Mouse (Mus musculus): ENCODE data around the gene Gm42688. TPM values are rescaled to one million over a fixed set of nuclear protein-coding genes. Genes with fewer than 3 reads are reported as not detected.

The Gm42688 gene
- polyA plus RNA-seq, 1 experiment, result 10.0 TPM

DNA sequence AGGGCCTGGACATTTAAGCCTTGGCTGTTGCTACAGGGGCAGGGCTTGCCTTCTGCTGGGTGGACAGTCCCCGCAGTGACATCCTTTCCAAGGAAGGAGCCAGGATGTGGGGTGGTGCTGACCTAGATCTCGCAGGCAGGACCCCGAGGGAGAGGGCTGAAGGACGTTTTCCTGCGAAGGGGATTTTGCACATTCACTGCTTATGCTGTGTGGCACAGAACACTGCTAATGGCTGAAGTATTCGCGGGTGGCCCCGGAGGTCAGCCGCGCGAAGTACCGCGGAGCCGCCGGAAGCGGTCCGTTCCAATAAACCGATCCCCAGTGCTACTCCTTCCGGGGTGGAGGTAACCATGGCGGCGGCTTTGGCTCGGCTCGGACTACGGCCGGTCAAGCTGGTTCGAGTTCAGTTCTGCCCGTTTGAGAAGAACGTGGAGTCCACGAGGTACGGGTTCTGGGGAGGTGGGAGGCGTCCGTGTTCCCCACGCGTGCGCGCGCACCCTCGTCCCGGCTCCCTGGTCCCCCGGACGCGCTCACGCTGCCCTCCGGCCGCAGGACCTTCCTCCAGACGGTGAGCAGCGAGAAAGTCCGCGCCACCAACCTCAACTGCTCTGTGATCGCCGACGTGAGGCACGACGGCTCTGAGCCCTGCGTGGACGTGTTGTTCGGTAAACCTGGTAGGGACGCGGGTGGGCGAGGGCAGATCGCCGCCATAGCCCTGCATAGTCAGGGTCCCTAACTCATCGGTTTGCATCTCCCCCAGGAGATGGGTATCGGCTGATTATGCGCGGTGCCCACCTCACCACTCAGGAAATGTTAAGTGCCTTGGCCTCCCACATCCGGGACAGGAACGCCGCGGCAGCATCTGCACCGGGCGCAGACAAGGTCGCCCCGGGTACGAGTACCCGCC is 7.6 kb downstream of the Gm42688 start, which contains the start of gene Mrpl53:
TSS of gene Mrpl53 (plus strand) at position 279 of the 907 bp plus-strand sequence.
- TF ChIP-seq CTCF (IDR thresholded peaks at IDR 0.05; ENCODE audit: control insufficient read depth, insufficient read depth, insufficient replicate concordance, low read depth, low read length) (peak; percentile 7; the same call in 1 of the 2 replicates), POLR2A (IDR thresholded peaks at IDR 0.05; ENCODE audit: control insufficient read depth, low read depth, low read length) (peak; percentile 45)
- Histone ChIP-seq H3K36me3 (ENCODE audit: control insufficient read depth, insufficient read depth, low read length) (no peaks in the 10 kb centered on the region), H3K27me3 (ENCODE audit: control insufficient read depth, insufficient read depth, low read length) (no peaks in the 10 kb centered on the region), H3K27ac (ENCODE audit: control insufficient read depth, insufficient read depth, low read depth, low read length) (peak within 1 kb of the TSS; percentile 89), H3K4me3 (ENCODE audit: control insufficient read depth, low read depth, low read length) (peak within 1 kb of the TSS; percentile 97), H3K4me1 (ENCODE audit: control insufficient read depth, insufficient read depth, low read length) (peaks cover 9% of the 10 kb centered on the region)

DNA sequence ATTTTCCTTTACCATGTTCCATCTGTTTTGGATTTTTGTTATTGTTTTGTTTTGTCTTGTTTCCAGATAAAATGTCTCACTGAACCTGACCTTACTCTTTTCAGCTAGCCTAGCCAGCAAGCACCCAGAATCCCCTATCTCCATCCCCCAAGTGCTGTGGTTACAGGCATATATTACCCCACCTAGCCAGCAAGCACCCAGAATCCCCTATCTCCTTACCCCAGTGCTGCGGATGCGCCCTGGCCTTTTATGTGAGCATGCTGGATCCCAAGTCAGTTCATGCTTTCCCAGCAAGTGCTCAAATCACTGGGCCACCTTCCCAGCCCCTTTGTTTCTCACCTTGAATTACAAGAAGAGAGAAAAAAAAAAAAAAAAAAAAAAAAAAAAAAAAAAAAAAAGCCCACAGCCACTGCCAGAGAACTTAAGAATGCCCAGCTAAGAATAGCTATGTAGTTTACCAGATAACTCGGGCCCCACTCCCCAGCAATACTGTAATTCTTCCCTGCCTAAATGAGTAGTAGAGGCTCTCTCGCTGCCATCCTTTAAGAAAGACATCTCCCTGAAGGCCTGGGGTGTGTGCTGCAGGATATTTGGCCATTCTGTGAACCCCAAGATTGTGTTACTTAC is 10.2 kb downstream of the Gm42688 start:
- no peaks in the 10 kb centered on the region for H3K36me3 ChIP-seq (ENCODE audit: control insufficient read depth, insufficient read depth, low read length)
- H3K4me1 ChIP-seq (ENCODE audit: control insufficient read depth, insufficient read depth, low read length), result peaks cover 18% of the 10 kb centered on the region
- H3K27me3 ChIP-seq (ENCODE audit: control insufficient read depth, insufficient read depth, low read length), result no peaks in the 10 kb centered on the region
- H3K27ac ChIP-seq (ENCODE audit: control insufficient read depth, insufficient read depth, low read depth, low read length), result no peak overlapping the region
- no peak for TF ChIP-seq CTCF (IDR thresholded peaks at IDR 0.05; ENCODE audit: control insufficient read depth, insufficient read depth, insufficient replicate concordance, low read depth, low read length)
- TF ChIP-seq POLR2A (IDR thresholded peaks at IDR 0.05; ENCODE audit: control insufficient read depth, low read depth, low read length), result no peak
- no peak overlapping the region for H3K4me3 ChIP-seq (ENCODE audit: control insufficient read depth, low read depth, low read length)

- peaks cover 12% of the 10 kb centered on the region for H3K4me1 ChIP-seq (ENCODE audit: control insufficient read depth, insufficient read depth, low read length)
These were observed 13.7 kb downstream of the Gm42688 start, which contains the start of gene Mogs for GRCm38 (mm10) chr6:83115011-83115671. Gene Mogs, plus strand, starts transcription at chr6:83115496.

GRCm38 (mm10) chr6:83115682-83116372 is 14.4 kb downstream of the Gm42688 start:
- peak overlapping the region; percentile 64; the same call in 1 of the 2 replicates for H3K27ac ChIP-seq (ENCODE audit: control insufficient read depth, insufficient read depth, low read depth, low read length)
- no peaks in the 10 kb centered on the region; the same call in 1 of the 2 replicates for H3K36me3 ChIP-seq (ENCODE audit: control insufficient read depth, insufficient read depth, low read length)

More at GRCm38 (mm10) chr6:83115011-83115671, 13.7 kb downstream of the Gm42688 start, which contains the start of gene Mogs:
- H3K27me3 ChIP-seq (ENCODE audit: control insufficient read depth, insufficient read depth, low read length), result no peaks in the 10 kb centered on the region
- no peaks in the 10 kb centered on the region; the same call in 1 of the 2 replicates for H3K36me3 ChIP-seq (ENCODE audit: control insufficient read depth, insufficient read depth, low read length)
- H3K27ac ChIP-seq (ENCODE audit: control insufficient read depth, insufficient read depth, low read depth, low read length), result peak within 1 kb of the TSS; percentile 64
- TF ChIP-seq CTCF (IDR thresholded peaks at IDR 0.05; ENCODE audit: control insufficient read depth, insufficient read depth, insufficient replicate concordance, low read depth, low read length), result no peak
- peak; percentile 83 for TF ChIP-seq POLR2A (IDR thresholded peaks at IDR 0.05; ENCODE audit: control insufficient read depth, low read depth, low read length)
- H3K4me3 ChIP-seq (ENCODE audit: control insufficient read depth, low read depth, low read length), result peak within 1 kb of the TSS; percentile 99

DNA sequence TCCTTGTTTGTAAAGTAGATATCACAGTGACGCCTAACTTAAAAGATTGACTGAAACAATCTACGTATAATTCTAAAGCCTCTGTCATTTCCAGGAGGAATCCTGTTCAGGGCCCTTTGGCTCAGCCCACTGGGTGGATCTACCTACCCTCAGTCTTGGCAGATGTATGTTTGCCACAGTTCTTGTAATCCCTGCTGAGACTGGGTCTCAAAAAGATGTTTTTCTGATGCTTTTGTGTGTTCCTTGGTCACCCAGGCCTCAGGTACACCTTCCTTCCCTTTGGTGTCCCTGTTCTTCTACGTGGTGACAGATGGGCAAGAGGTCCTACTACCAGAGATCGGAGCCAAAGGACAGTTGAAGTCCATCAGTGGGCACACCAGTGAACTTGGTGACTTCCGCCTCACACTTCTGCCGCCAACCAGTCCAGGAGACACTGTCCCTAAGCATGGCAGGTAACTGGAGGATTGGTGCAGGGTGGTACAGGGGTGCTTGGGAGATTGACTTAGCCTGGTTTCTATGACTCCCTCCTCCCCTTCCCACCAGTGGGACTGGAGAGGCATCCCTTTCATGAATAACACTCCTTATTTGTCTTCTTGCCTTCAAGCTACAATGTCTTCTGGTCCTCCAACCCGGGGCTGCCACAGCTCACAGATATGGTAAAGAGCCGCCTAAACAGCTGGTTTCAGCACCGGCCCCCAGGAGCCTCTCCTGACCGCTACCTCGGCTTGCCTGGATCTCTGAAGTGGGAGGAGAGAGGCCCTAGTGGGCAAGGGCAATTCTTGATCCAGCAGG is 15.2 kb downstream of the Gm42688 start:
- peaks cover 23% of the 10 kb centered on the region for H3K4me1 ChIP-seq (ENCODE audit: control insufficient read depth, insufficient read depth, low read length)
- H3K4me3 ChIP-seq (ENCODE audit: control insufficient read depth, low read depth, low read length), result no peak overlapping the region
- H3K36me3 ChIP-seq (ENCODE audit: control insufficient read depth, insufficient read depth, low read length), result no peaks in the 10 kb centered on the region; the same call in 1 of the 2 replicates
- no peaks in the 10 kb centered on the region for H3K27me3 ChIP-seq (ENCODE audit: control insufficient read depth, insufficient read depth, low read length)
- TF ChIP-seq CTCF (IDR thresholded peaks at IDR 0.05; ENCODE audit: control insufficient read depth, insufficient read depth, insufficient replicate concordance, low read depth, low read length) (no peak), POLR2A (IDR thresholded peaks at IDR 0.05; ENCODE audit: control insufficient read depth, low read depth, low read length) (no peak)
- H3K27ac ChIP-seq (ENCODE audit: control insufficient read depth, insufficient read depth, low read depth, low read length), result no peak overlapping the region

More at GRCm38 (mm10) chr6:83115682-83116372, 14.4 kb downstream of the Gm42688 start:
- H3K27me3 ChIP-seq (ENCODE audit: control insufficient read depth, insufficient read depth, low read length), result no peaks in the 10 kb centered on the region
- H3K4me3 ChIP-seq (ENCODE audit: control insufficient read depth, low read depth, low read length), result peak overlapping the region; percentile 99
- no peak for TF ChIP-seq POLR2A (IDR thresholded peaks at IDR 0.05; ENCODE audit: control insufficient read depth, low read depth, low read length)
- no peak for TF ChIP-seq CTCF (IDR thresholded peaks at IDR 0.05; ENCODE audit: control insufficient read depth, insufficient read depth, insufficient replicate concordance, low read depth, low read length)
- H3K4me1 ChIP-seq (ENCODE audit: control insufficient read depth, insufficient read depth, low read length), result peaks cover 16% of the 10 kb centered on the region

DNA sequence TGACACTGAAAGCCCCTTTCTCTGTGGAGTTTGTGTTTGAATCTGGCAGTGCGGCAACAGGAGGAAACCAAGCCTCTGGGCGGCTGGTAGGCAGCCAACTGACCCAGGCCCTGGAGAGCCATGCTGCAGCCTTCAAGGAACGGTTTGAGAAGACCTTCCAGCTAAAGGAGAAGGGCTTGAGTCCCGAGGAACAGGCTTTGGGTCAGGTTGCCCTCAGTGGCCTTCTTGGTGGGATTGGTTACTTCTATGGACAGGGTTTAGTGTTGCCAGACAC is 15.7 kb downstream of the Gm42688 start:
- H3K4me1 ChIP-seq (ENCODE audit: control insufficient read depth, insufficient read depth, low read length), result peaks cover 24% of the 10 kb centered on the region
- H3K27me3 ChIP-seq (ENCODE audit: control insufficient read depth, insufficient read depth, low read length), result no peaks in the 10 kb centered on the region
- H3K27ac ChIP-seq (ENCODE audit: control insufficient read depth, insufficient read depth, low read depth, low read length), result no peak overlapping the region
- H3K36me3 ChIP-seq (ENCODE audit: control insufficient read depth, insufficient read depth, low read length), result no peaks in the 10 kb centered on the region; the same call in 1 of the 2 replicates
- TF ChIP-seq POLR2A (IDR thresholded peaks at IDR 0.05; ENCODE audit: control insufficient read depth, low read depth, low read length) (no peak), CTCF (IDR thresholded peaks at IDR 0.05; ENCODE audit: control insufficient read depth, insufficient read depth, insufficient replicate concordance, low read depth, low read length) (no peak)
- no peak overlapping the region for H3K4me3 ChIP-seq (ENCODE audit: control insufficient read depth, low read depth, low read length)
